7 mouse cellular contexts compared by ENCODE assay signal in genomic region chr17:25867509-25867835, GRCm38 (mm10). TPM values are rescaled to one million over a fixed set of nuclear protein-coding genes. Genes with fewer than 3 reads are reported as not detected.
DNase-seq lines count a peak whose midpoint lies in the region; ATAC-seq and TF ChIP-seq lines count a peak whose summit lies in the region.

No protein-coding gene starts in this region.

- 16% methylated on average over 7 of the region's 7 CpGs for WGBS in forebrain, embryonic 11.5 days
- WGBS in liver, embryonic 12.5 days (ENCODE audit: insufficient replicate concordance), result 2% methylated on average over 7 of the region's 7 CpGs

- no peak for TF ChIP-seq CTCF in testis, adult 2 months (IDR thresholded peaks at IDR 0.05; ENCODE audit: control insufficient read depth, insufficient read depth, insufficient replicate concordance, low read depth, low read length)

- H3K9ac ChIP-seq in forebrain, embryonic 11.5 days (ENCODE audit: low read length), result 0 out of 2 replicates have a peak overlapping the region, but pooled peaks have one; percentile 7
- peak overlapping the region; percentile 76 for H3K9ac ChIP-seq in liver, embryonic 12.5 days

- peaks cover 6% of the 10 kb centered on the region for H3K4me1 ChIP-seq in testis, adult 2 months (ENCODE audit: control insufficient read depth, insufficient read depth, low read length)
- H3K4me1 ChIP-seq in forebrain, embryonic 11.5 days (replicated peaks; ENCODE audit: control insufficient read depth, insufficient read depth, low read length), result peaks cover 12% of the 10 kb centered on the region
- H3K4me1 ChIP-seq in liver, embryonic 12.5 days, result peaks cover 42% of the 10 kb centered on the region

- H3K9me3 ChIP-seq in forebrain, embryonic 11.5 days (ENCODE audit: control insufficient read depth, low read length), result no peaks in the 10 kb centered on the region
- no peaks in the 10 kb centered on the region for H3K9me3 ChIP-seq in liver, embryonic 12.5 days (replicated peaks)

- H3K27ac ChIP-seq in testis, adult 2 months (ENCODE audit: control insufficient read depth, insufficient read depth, low read depth, low read length), result peak overlapping the region; percentile 73
- no peak overlapping the region for H3K27ac ChIP-seq in forebrain, embryonic 11.5 days (ENCODE audit: low read depth, low read length)
- peak overlapping the region; percentile 74 for H3K27ac ChIP-seq in liver, embryonic 12.5 days

- no peaks in the 10 kb centered on the region for H3K27me3 ChIP-seq in testis, adult 2 months (ENCODE audit: control insufficient read depth, insufficient read depth, low read length)
- no peaks in the 10 kb centered on the region for H3K27me3 ChIP-seq in forebrain, embryonic 11.5 days (ENCODE audit: control insufficient read depth, insufficient read depth, low read length)
- H3K27me3 ChIP-seq in liver, embryonic 12.5 days (replicated peaks), result no peaks in the 10 kb centered on the region

- peak overlapping the region; percentile 96 for H3K4me2 ChIP-seq in forebrain, embryonic 11.5 days (ENCODE audit: low read depth, low read length, severe bottlenecking)
- peak overlapping the region; percentile 92 for H3K4me2 ChIP-seq in liver, embryonic 12.5 days

- ATAC-seq in forebrain, embryonic 11.5 days (replicated peaks; ENCODE audit: low FRiP score), result no peak
- ATAC-seq in liver, embryonic 12.5 days, result peak; percentile 57

- H3K4me3 ChIP-seq in testis, adult 2 months (ENCODE audit: control insufficient read depth, low read depth, low read length), result peak overlapping the region; percentile 80
- peak overlapping the region; percentile 84 for H3K4me3 ChIP-seq in forebrain, embryonic 11.5 days (ENCODE audit: low read depth, low read length)
- H3K4me3 ChIP-seq in liver, embryonic 12.5 days, result peak overlapping the region; percentile 71

- no peak for DNase-seq in testis, postnatal 10 days (ENCODE audit: low spot score)
- DNase-seq in forebrain, embryonic 11.5 days (ENCODE audit: low spot score), result no peak
- DNase-seq in thymus, postnatal 0 days (ENCODE audit: low spot score), result peak; percentile 53
- no peak for DNase-seq in retina, embryonic 14.5 days (ENCODE audit: low spot score)
- DNase-seq in right cerebral cortex, postnatal 4 days, result no peak

- TF ChIP-seq POLR2A in testis, adult 2 months (IDR thresholded peaks at IDR 0.05; ENCODE audit: control insufficient read depth, low read depth, low read length), result no peak

- H3K36me3 ChIP-seq in testis, adult 2 months (ENCODE audit: control insufficient read depth, insufficient read depth, low read length), result no peaks in the 10 kb centered on the region
- H3K36me3 ChIP-seq in forebrain, embryonic 11.5 days (ENCODE audit: control insufficient read depth, insufficient read depth, low read length), result no peaks in the 10 kb centered on the region
- peaks cover 35% of the 10 kb centered on the region for H3K36me3 ChIP-seq in liver, embryonic 12.5 days

RNA-seq across cellular contexts. Expression of gene Mcrip2, which starts 1.1 kb away (rescaled TPM):
- 28.2 and 28.8 TPM in 2 replicates for polyA plus RNA-seq in testis, adult 2 months (2012; rRNA removed)
- polyA plus RNA-seq in forebrain, embryonic 11.5 days (2014; fragmentation: Nextera tagmentation; extraction: Ambion mirVana), result 8.9 and 13.1 TPM in 2 replicates
- 68.0 and 70.3 TPM in 2 replicates for polyA plus RNA-seq in liver, embryonic 12.5 days (2016; fragmentation: Nextera tagmentation; extraction: Ambion mirVana)
- polyA plus RNA-seq in thymus, postnatal 0 days (2015; fragmentation: Nextera tagmentation; extraction: Ambion mirVana), result 24.1 and 24.5 TPM in 2 replicates

RNA-seq across cellular contexts. Expression of gene Wdr90, which starts 6.2 kb away (rescaled TPM):
- 49.9 and 54.9 TPM in 2 replicates for polyA plus RNA-seq in testis, adult 2 months (2012; rRNA removed)
- polyA plus RNA-seq in forebrain, embryonic 11.5 days (2014; fragmentation: Nextera tagmentation; extraction: Ambion mirVana), result 41.3 and 46.3 TPM in 2 replicates
- polyA plus RNA-seq in liver, embryonic 12.5 days (2016; fragmentation: Nextera tagmentation; extraction: Ambion mirVana), result 19.5 and 19.6 TPM in 2 replicates
- polyA plus RNA-seq in thymus, postnatal 0 days (2015; fragmentation: Nextera tagmentation; extraction: Ambion mirVana), result 9.8 and 10.1 TPM in 2 replicates

RNA-seq across cellular contexts. Expression of gene Mettl26, which starts 7.4 kb away (rescaled TPM):
- polyA plus RNA-seq in testis, adult 2 months (2012; rRNA removed), result 49.8 and 56.2 TPM in 2 replicates
- 63.2 and 65.2 TPM in 2 replicates for polyA plus RNA-seq in forebrain, embryonic 11.5 days (2014; fragmentation: Nextera tagmentation; extraction: Ambion mirVana)
- polyA plus RNA-seq in liver, embryonic 12.5 days (2016; fragmentation: Nextera tagmentation; extraction: Ambion mirVana), result 52.3 and 53.5 TPM in 2 replicates
- polyA plus RNA-seq in thymus, postnatal 0 days (2015; fragmentation: Nextera tagmentation; extraction: Ambion mirVana), result 43.5 and 47.0 TPM in 2 replicates

RNA-seq across cellular contexts. Expression of gene Wfikkn1, which starts 13.2 kb away (rescaled TPM):
- 0.96 and 0.98 TPM in 2 replicates for polyA plus RNA-seq in testis, adult 2 months (2012; rRNA removed)
- 0.72 and 1.1 TPM in 2 replicates for polyA plus RNA-seq in forebrain, embryonic 11.5 days (2014; fragmentation: Nextera tagmentation; extraction: Ambion mirVana)
- polyA plus RNA-seq in liver, embryonic 12.5 days (2016; fragmentation: Nextera tagmentation; extraction: Ambion mirVana), result 0.83 and 0.91 TPM in 2 replicates
- 0.46 and 0.51 TPM in 2 replicates for polyA plus RNA-seq in thymus, postnatal 0 days (2015; fragmentation: Nextera tagmentation; extraction: Ambion mirVana)

RNA-seq across cellular contexts. Expression of gene Rhot2, which starts 22.8 kb away (rescaled TPM):
- polyA plus RNA-seq in testis, adult 2 months (2012; rRNA removed), result 37.5 and 38.7 TPM in 2 replicates
- 9.1 and 12.2 TPM in 2 replicates for polyA plus RNA-seq in forebrain, embryonic 11.5 days (2014; fragmentation: Nextera tagmentation; extraction: Ambion mirVana)
- 15.8 and 17.4 TPM in 2 replicates for polyA plus RNA-seq in liver, embryonic 12.5 days (2016; fragmentation: Nextera tagmentation; extraction: Ambion mirVana)
- 19.7 and 22.6 TPM in 2 replicates for polyA plus RNA-seq in thymus, postnatal 0 days (2015; fragmentation: Nextera tagmentation; extraction: Ambion mirVana)
